Mouse (Mus musculus): Measurements from ENCODE around the gene Olfr625-ps1. TPM values are rescaled to one million over a fixed set of nuclear protein-coding genes. Genes with fewer than 3 reads are reported as not detected.

Olfr625-ps1 gene
- total and polyA plus RNA-seq, 3 experiments, result not detected

DNA sequence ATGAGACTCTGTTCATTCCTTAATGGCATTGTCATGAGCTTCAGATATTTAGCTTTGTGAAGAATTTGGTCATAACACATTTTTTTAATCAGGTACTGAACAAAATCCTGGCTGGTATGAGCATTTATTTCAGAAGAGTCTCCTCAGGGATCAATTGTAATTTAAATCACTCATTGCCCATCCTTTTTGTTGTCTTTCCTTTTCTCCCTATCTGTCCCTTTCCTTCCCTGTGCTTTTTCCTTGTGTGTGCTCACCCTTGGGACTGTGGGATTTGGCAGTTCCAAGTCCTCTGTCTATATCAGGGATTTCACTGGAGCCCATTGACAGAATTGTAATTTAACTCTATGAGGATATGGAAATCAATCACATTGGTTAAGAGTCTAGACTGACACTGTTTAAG lies 18.9 kb upstream of the Olfr625-ps1 start, which contains the start of gene Olfr623:
Gene Olfr623 (minus strand): TSS at position 101 of the 400 bp plus-strand sequence.
- Histone ChIP-seq H3K9me3 (replicated peaks; ENCODE audit: insufficient read depth, low read length) (no peaks in the 10 kb centered on the region), H3K4me1 (ENCODE audit: control insufficient read depth in 1 of 2, insufficient read depth in 2 of 2, low read length in 2 of 2) (no peaks in the 10 kb centered on the region), H3K4me3 (ENCODE audit: control insufficient read depth in 1 of 2, insufficient read depth in 1 of 2, low read depth in 2 of 2, low read length in 2 of 2) (no peak within 1 kb of the TSS), H3K27me3 (ENCODE audit: control insufficient read depth in 1 of 2, insufficient read depth in 2 of 2, low read length in 2 of 2) (no peaks in the 10 kb centered on the region), H3K27ac (ENCODE audit: control insufficient read depth, low read depth, low read length) (no peak within 1 kb of the TSS), H3K36me3 (ENCODE audit: control insufficient read depth in 1 of 2, insufficient read depth in 2 of 2, low read length in 2 of 2) (no peaks in the 10 kb centered on the region), H3K9ac (ENCODE audit: control insufficient read depth, low read depth, low read length, poor library complexity, severe bottlenecking) (no peak within 1 kb of the TSS), H3K79me2 (ENCODE audit: control insufficient read depth, insufficient read depth, low read length, poor library complexity) (no peaks in the 10 kb centered on the region)
- no peak for DNase-seq (ENCODE audit: low read depth, low spot score)
- TF ChIP-seq NELFE (IDR thresholded peaks at IDR 0.05; ENCODE audit: low read depth, low read length) (no peak), GABPA (IDR thresholded peaks at IDR 0.05; ENCODE audit: low read depth, low read length) (no peak), ZMIZ1 (IDR thresholded peaks at IDR 0.05; ENCODE audit: low read depth, low read length) (no peak), MXI1 (IDR thresholded peaks at IDR 0.05; ENCODE audit: low read depth, low read length) (no peak), RCOR1 (IDR thresholded peaks at IDR 0.05; ENCODE audit: low read depth, low read length) (no peak), SIN3A (IDR thresholded peaks at IDR 0.05; ENCODE audit: low read length) (no peak), USF1 (IDR thresholded peaks at IDR 0.05; ENCODE audit: low read depth, low read length) (no peak), BHLHE40 (IDR thresholded peaks at IDR 0.05; ENCODE audit: borderline replicate concordance, low read depth, low read length) (no peak)

DNA sequence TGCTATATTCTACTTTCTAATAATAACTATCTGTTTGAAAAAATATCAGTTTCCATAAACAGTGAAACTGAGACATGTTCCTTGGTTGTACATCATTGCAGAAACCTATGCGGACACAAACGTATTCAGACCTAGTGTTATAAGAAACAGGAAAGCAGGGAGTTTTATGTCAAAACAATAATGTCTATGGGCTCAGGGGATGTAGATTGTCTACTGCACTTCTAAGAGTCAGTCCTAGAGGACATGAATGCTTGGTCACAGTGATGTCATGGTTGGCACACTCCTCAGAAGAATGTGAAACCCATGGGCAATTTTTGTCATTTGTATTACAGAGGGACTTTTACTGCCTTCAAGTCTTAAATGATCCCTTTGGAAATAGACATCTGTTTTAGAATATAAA lies 11.4 kb upstream of the Olfr625-ps1 start, which contains the start of gene Olfr624:
Gene Olfr624 (minus strand): TSS at position 101 of the 400 bp plus-strand sequence.
- Histone ChIP-seq H3K79me2 (ENCODE audit: control insufficient read depth, insufficient read depth, low read length, poor library complexity) (no peaks in the 10 kb centered on the region), H3K9ac (ENCODE audit: control insufficient read depth, low read depth, low read length, poor library complexity, severe bottlenecking) (no peak within 1 kb of the TSS), H3K36me3 (ENCODE audit: control insufficient read depth in 1 of 2, insufficient read depth in 2 of 2, low read length in 2 of 2) (no peaks in the 10 kb centered on the region), H3K4me1 (ENCODE audit: control insufficient read depth in 1 of 2, insufficient read depth in 2 of 2, low read length in 2 of 2) (no peaks in the 10 kb centered on the region), H3K9me3 (replicated peaks; ENCODE audit: insufficient read depth, low read length) (no peaks in the 10 kb centered on the region), H3K4me3 (ENCODE audit: control insufficient read depth in 1 of 2, insufficient read depth in 1 of 2, low read depth in 2 of 2, low read length in 2 of 2) (no peak within 1 kb of the TSS), H3K27ac (ENCODE audit: control insufficient read depth, low read depth, low read length) (no peak within 1 kb of the TSS), H3K27me3 (ENCODE audit: control insufficient read depth in 1 of 2, insufficient read depth in 2 of 2, low read length in 2 of 2) (no peaks in the 10 kb centered on the region; a peak in 1 of 4 replicates)
- no peak for DNase-seq (ENCODE audit: low read depth, low spot score)
- no peak for TF ChIP-seq ZMIZ1 (IDR thresholded peaks at IDR 0.05; ENCODE audit: low read depth, low read length)
- TF ChIP-seq ZNF384 (IDR thresholded peaks at IDR 0.05; ENCODE audit: low read depth, low read length), result no peak
- TF ChIP-seq TBP (IDR thresholded peaks at IDR 0.05; ENCODE audit: low read depth, low read length), result no peak
- no peak for TF ChIP-seq CHD1 (IDR thresholded peaks at IDR 0.05; ENCODE audit: low read depth, low read length)
- no peak for TF ChIP-seq RAD21 (IDR thresholded peaks at IDR 0.05; ENCODE audit: low read depth, low read length)
- no peak for TF ChIP-seq USF2 (IDR thresholded peaks at IDR 0.05; ENCODE audit: borderline replicate concordance in 1 of 2, insufficient read depth in 1 of 2, low read depth in 1 of 2, low read length in 2 of 2)
- no peak for TF ChIP-seq MAZ (IDR thresholded peaks at IDR 0.05; ENCODE audit: low read depth, low read length)
- TF ChIP-seq POLR2AphosphoS2 (IDR thresholded peaks at IDR 0.05; ENCODE audit: low read length), result no peak
- no peak for TF ChIP-seq MAX (IDR thresholded peaks at IDR 0.05; ENCODE audit: low read length)
- no peak for TF ChIP-seq POLR2A (IDR thresholded peaks at IDR 0.05; ENCODE audit: control insufficient read depth in 1 of 2, insufficient read depth in 1 of 2, low read depth in 1 of 2, low read length in 2 of 2, poor library complexity in 1 of 2)
- no peak for TF ChIP-seq KAT2A (conservative IDR thresholded peaks at IDR 0.05; ENCODE audit: low read depth, low read length)
